In the genomic region with DNA sequence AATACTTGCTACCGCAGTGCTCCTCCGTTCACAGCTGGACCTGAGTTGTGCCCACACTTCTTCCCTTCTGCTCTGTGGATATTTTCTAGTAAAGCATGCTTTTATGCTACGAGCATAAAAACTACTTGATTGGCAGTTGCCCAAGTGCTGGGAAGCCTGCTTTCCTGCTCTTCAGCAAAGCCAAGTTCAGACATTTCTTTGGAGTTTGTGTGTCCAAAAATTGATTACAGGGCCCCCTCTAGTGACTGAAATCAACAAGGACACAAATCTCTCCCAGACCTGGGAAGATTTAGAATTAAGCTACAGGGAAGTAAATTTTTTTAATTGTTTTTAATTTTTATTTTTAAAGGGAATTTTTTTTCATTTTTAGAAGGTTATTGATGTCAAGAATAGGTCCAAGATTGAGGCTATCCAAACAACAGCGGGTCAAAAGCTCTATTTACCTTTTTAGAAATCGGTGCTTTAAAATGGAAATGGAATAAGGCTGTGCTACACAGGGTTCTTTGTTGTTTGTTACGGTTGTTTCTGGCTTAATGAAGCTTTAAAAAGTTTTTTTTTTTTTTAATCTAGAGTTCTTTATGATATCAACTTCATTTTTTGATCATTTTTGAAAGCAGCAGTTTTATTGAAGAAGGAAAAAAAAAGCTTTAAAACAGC, we compare ENCODE assay signal across 8 mouse cellular contexts. TPM values are rescaled to one million over a fixed set of nuclear protein-coding genes. Genes with fewer than 3 reads are reported as not detected.
A peak's percentile ranks its signal among the peaks of the same experiment; 100 is the strongest.
DNase-seq lines count a peak whose midpoint lies in the region; ATAC-seq and TF ChIP-seq lines count a peak whose summit lies in the region.

No protein-coding gene starts in this region.

- H3K4me3 ChIP-seq in embryonic facial prominence, embryonic 13.5 days = no peak overlapping the region
- H3K4me3 ChIP-seq in layer of hippocampus, adult 2 months = no peak overlapping the region

- no peak for ATAC-seq in embryonic facial prominence, embryonic 13.5 days (ENCODE audit: insufficient number of reproducible peaks, insufficient read depth, low FRiP score, low TSS enrichment, low read depth)
- ATAC-seq in granulocyte monocyte progenitor cell, adult 5-6 weeks (replicated peaks; ENCODE audit: poor library complexity, severe bottlenecking) = no peak

- no peaks in the 10 kb centered on the region for H3K9me3 ChIP-seq in embryonic facial prominence, embryonic 13.5 days

- peaks cover 32% of the 10 kb centered on the region for H3K4me1 ChIP-seq in embryonic facial prominence, embryonic 13.5 days

- H3K9ac ChIP-seq in embryonic facial prominence, embryonic 13.5 days = no peak overlapping the region

- peaks cover 6% of the 10 kb centered on the region for H3K36me3 ChIP-seq in embryonic facial prominence, embryonic 13.5 days

- H3K27me3 ChIP-seq in embryonic facial prominence, embryonic 13.5 days = no peaks in the 10 kb centered on the region

- intact Hi-C loops in left cerebral cortex, postnatal 14 days (cut with DNase I) = loop anchor here (10.0 kb wide), 2 partner anchors 86 to 126 kb away; no protein-coding TSS in a partner anchor
- intact Hi-C loops in left cerebral cortex, postnatal 36 days (cut with DNase I) = loop anchor here (5.0 to 10.0 kb wide), 4 partner anchors 86 to 1269 kb away; no protein-coding TSS in a partner anchor
- intact Hi-C loops in heart, postnatal 36 days (cut with DNase I) = loop anchor here (2.0 to 10.0 kb wide), 6 partner anchors 28 to 1294 kb away; a partner anchor contains a TSS

- 0 out of 2 replicates have a peak overlapping the region, but pooled peaks have one; percentile 2 for H3K4me2 ChIP-seq in embryonic facial prominence, embryonic 13.5 days

- TF ChIP-seq CTCF in layer of hippocampus, adult 2 months (conservative IDR thresholded peaks at IDR 0.05) = peak; percentile 84

- WGBS in embryonic facial prominence, embryonic 13.5 days = 46% methylated on average over 6 of the region's 6 CpGs

- peak; percentile 57 to 69 for DNase-seq in left cerebral cortex, postnatal 14 days (ENCODE audit: low spot score in 2 of 2)
- DNase-seq in left cerebral cortex, postnatal 36 days (ENCODE audit: low spot score in 2 of 2) = no peak
- DNase-seq in NIH3T3 (ENCODE audit: low read depth) = peak; percentile 87
- peak; percentile 35 to 62 for DNase-seq in heart, postnatal 36 days
- DNase-seq in layer of hippocampus, adult 2 months (ENCODE audit: low spot score in 2 of 2) = peak; percentile 41 to 53
- DNase-seq in mesoderm, embryonic 11.5 days (ENCODE audit: low read depth, low spot score) = peak; percentile 15

- peak overlapping the region; percentile 69 for H3K27ac ChIP-seq in embryonic facial prominence, embryonic 13.5 days
- H3K27ac ChIP-seq in layer of hippocampus, adult 2 months = no peak overlapping the region

RNA-seq across cellular contexts. Expression of a gene that starts 29.3 kb away (rescaled TPM):
- total RNA-seq in left cerebral cortex, postnatal 14 days (2021) = 10 to 100 TPM; 46.1 to 49.2 TPM
- 10 to 100 TPM; 48.6 to 55.2 TPM for total RNA-seq in left cerebral cortex, postnatal 36 days (2021)
- polyA plus RNA-seq in embryonic facial prominence, embryonic 13.5 days (2015; fragmentation: Nextera tagmentation; extraction: Ambion mirVana) = 81.8 and 92.9 TPM in 2 replicates
- total RNA-seq in heart, postnatal 36 days (2021) = 10 to 100 TPM; 43.2 to 43.7 TPM
- total RNA-seq in layer of hippocampus, adult 2 months (2021) = 10 to 100 TPM; 53.2 to 55.4 TPM
- total RNA-seq in granulocyte monocyte progenitor cell, adult 5-6 weeks (2014; fragmentation: Nextera tagmentation) = 113 and 131 TPM in 2 replicates
- total RNA-seq in granulocyte monocyte progenitor cell, adult 5-6 weeks (2017) = 118 and 127 TPM in 2 replicates

Comparison
In these comparisons a context has a peak if more than half of its experiments do, and no peak if none do; other contexts are left out.
1. DNase-seq: peak in left cerebral cortex, postnatal 14 days (2 of 2), NIH3T3 (single experiment), heart, postnatal 36 days (2 of 2), layer of hippocampus, adult 2 months (2 of 2) and mesoderm, embryonic 11.5 days (single experiment); none in left cerebral cortex, postnatal 36 days (0 of 2).